Mouse (Mus musculus): Measurements from ENCODE around the gene Apba2. TPM values are rescaled to one million over a fixed set of nuclear protein-coding genes. Genes with fewer than 3 reads are reported as not detected.

Gene Apba2
- polyA plus RNA-seq, 1 experiment from 2014 or later = 67.6 TPM

Other genes starting within 250 kb of the Apba2 start
- gene Mtmr10, start 214.1 kb upstream of the Apba2 start, polyA plus RNA-seq (2014; fragmentation: Nextera tagmentation; extraction: Ambion mirVana) = 10.8 and 13.8 TPM in 2 replicates
- 8.8 and 9.0 TPM in 2 replicates for gene Fan1, start 127.6 kb upstream of the Apba2 start, polyA plus RNA-seq (2014; fragmentation: Nextera tagmentation; extraction: Ambion mirVana)
- 52.0 and 55.1 TPM in 2 replicates for gene Mphosph10, start 109.4 kb upstream of the Apba2 start, polyA plus RNA-seq (2014; fragmentation: Nextera tagmentation; extraction: Ambion mirVana)
- gene Mcee, start 109.1 kb upstream of the Apba2 start, polyA plus RNA-seq (2014; fragmentation: Nextera tagmentation; extraction: Ambion mirVana) = 36.6 and 37.3 TPM in 2 replicates

All from forebrain, embryonic 11.5 days (tissue).